Mouse (Mus musculus) cerebellum, adult 9-10 months (tissue): ENCODE measurements at regions not wholly inside any gene's neighbourhood (a gene's known extent, or its start where the extent isn't known, plus 50 kb on each side); places are given as distances from the start of the nearest gene placed in this dataset.

Source experiments
- DNase-seq: peaks from one replicate; pipeline ENCODE4 v3.0.0; 2022

DNA sequence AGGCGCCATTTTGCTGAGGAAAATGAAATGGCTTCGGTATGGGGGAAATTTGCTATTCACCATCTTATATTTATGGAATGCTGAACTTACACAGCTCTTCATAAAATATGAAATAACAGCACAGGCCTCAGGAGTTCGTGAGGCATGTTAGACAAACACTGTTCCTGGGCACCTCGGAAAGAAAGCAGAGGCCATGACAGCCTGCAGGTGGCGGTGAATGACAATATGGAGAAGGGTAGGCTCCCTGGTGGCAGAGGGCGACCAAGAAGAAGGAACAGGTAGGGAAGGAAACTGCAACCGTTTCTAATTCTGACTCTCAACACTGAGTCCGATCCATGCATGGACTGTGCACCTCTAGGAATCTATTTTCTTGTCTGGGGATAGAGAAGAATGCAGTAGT, 553.6 kb upstream of the Tmpo start:
- no peak for DNase-seq

- no peak for DNase-seq
Measured at GRCm38 (mm10) chr10:91732007-91732589, 551.0 kb upstream of the Tmpo start.

DNA sequence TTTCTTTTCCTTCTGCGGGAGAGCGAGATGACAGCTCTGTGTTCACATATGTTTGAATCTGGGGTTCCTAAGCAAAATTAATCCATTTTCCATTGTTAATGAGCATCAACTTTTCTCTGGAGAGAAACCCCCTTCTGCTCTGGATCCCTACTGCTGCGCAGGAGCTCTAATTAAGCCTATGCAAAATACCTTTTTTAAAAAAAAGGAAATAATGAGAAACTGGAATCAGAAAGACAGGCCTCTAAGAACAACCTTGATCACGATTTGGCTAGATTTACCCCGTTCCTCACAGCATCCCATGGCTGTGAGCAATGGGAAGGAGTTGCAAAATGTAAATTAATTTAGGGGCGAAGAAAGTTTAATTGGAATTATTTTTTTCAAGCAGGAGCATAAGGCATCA, 548.9 kb upstream of the Tmpo start:
- no peak for DNase-seq

- peak; percentile 76 for DNase-seq
Measured at GRCm38 (mm10) chr10:91719561-91720371, 538.7 kb upstream of the Tmpo start.

DNA sequence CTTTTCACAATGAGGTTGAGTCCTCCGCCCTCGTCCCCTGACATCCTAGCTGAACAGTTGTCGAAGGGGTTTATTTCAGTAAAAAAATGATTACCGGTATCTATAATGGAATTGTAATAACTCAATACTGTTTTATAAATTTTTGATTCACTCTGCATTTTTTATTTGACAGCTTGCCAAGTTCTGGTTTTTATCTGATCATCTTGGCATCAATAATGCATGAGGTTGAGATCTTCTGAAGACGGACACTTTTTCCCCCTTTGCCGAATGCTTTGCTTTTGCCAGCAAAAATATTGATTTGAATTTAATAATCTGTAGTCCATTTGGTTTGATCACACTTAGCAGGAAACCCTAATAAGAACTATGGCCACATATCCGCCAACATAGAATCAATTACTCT, 535.5 kb upstream of the Tmpo start:
- DNase-seq, result no peak

GRCm38 (mm10) chr10:91714648-91715047, 533.5 kb upstream of the Tmpo start:
- DNase-seq, result no peak

DNA sequence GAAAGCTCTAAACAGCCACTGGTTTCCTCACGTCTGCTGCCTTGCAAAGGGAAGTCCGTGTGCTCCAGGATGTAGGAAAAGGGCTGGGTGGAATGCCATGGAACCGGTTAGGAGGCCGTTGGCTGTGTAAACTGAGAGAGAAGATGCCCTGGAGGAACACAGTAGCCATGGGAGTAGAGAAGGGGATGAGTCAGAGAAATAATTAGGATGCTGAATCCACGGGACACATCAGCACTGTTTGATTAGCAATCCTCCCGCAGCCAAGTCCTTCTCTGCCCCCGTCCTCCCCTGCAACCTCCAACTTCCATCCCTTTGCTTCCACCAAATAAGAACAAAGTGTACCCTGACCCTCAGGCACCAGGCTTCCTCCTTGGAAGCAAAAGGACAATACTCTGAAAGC, 532.4 kb upstream of the Tmpo start:
- DNase-seq, result no peak

GRCm38 (mm10) chr10:91706816-91707215, 525.7 kb upstream of the Tmpo start:
- DNase-seq, result no peak

DNA sequence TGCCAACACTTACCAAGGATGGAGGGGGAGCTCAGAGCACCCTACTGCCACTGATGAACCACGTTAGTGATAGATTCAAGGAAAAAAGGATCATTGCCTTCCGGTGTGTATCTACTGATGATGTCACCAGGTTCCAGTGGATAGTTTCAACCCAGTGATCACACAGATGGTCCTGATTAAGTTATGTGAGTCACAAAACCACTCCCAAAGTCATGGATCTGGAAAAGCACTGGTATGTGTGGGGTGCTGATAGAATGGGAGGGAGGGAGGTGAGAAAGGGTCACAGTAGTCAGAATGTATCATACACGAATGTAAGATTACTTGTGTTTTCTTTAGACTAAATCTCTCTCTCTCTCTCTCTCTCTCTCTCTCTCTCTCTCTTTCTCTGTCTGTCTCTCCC, 523.6 kb upstream of the Tmpo start:
- no peak for DNase-seq

DNA sequence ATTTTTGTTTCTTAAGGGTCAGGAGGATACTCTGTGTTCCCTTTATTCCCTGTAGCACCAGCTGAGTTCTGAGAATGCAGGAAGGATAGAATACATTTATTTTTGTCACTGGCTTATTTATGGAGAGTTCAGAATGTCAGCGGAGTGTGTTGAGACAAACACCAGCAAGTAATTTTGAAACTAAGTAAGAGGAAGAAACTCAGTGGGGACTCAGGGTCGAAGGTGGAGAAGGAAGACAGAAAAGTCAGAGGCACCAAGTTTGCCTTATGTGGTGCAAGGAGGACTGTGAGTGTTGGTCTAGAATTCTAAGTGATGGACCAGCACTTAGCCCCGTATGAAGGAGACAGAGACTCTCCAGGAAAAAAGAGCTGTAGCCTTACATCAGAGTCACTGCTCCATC, 520.7 kb upstream of the Tmpo start:
- DNase-seq, result no peak

- no peak for DNase-seq
Measured at GRCm38 (mm10) chr10:91686082-91686618, 505.0 kb upstream of the Tmpo start.

DNA sequence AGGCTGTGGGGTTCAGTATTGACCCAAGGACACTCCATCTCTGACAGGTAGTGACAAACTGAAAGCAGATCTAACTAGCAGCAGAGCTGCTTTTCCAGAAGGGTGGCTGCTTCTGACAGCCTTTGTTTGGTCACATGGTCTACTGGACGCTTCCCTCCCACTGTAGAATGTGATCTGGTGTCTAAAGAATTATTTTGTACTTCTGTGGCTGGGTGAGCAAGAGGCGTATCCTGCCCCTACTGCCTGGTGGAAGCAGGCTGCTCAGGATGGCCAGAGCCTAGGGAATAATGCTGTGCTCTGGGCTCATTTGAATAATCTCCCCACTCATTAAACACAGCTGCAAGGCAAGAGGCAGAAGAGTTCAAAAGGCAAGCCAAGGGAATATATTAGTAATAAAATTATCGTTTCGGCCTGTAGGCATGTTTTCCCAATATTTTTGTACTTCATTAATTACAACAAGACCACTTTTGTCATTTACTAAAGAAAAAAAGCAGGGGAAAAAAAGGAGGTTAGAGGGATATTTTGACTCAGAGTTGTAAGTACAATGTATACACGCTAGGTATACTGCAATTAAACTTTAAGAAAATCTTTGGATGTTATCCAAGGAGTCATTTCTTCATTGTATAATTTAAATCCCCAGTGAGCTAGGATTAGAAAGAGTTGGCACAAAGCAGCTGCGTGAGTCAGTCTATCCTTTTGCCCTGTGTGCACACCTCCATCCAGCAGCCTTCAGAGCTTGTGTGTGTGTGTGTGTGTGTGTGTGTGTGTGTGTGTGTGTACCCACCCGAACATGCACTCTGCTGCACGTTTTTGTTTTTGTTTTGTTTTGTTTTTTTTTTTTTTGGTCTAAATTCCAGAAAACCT, 504.3 kb upstream of the Tmpo start:
- DNase-seq, result no peak

GRCm38 (mm10) chr10:91679641-91680040, 498.5 kb upstream of the Tmpo start:
- no peak for DNase-seq

GRCm38 (mm10) chr10:91637911-91638310, 456.8 kb upstream of the Tmpo start:
- DNase-seq, result no peak

- no peak for DNase-seq
Measured at GRCm38 (mm10) chr10:91628672-91629071, 447.6 kb upstream of the Tmpo start.

DNA sequence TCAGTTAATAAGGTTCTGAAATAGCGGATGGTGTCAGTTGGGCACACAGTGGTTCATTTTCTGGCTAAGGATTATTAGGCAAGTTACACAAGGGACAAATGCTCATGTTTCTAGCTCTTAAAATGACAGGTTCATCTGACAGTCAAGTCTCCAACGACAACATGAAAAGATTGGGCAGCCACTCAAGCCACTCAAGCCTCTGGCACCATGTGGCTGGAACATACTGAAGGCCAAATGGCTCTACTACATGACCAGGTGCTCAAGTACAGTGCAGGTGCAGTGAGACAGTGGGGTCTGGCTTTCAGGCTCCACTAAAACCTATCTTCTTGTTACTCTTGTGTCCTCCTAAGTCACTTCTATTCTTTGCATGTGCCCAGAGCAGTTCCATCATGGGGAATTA, 441.2 kb upstream of the Tmpo start:
- DNase-seq, result no peak

DNA sequence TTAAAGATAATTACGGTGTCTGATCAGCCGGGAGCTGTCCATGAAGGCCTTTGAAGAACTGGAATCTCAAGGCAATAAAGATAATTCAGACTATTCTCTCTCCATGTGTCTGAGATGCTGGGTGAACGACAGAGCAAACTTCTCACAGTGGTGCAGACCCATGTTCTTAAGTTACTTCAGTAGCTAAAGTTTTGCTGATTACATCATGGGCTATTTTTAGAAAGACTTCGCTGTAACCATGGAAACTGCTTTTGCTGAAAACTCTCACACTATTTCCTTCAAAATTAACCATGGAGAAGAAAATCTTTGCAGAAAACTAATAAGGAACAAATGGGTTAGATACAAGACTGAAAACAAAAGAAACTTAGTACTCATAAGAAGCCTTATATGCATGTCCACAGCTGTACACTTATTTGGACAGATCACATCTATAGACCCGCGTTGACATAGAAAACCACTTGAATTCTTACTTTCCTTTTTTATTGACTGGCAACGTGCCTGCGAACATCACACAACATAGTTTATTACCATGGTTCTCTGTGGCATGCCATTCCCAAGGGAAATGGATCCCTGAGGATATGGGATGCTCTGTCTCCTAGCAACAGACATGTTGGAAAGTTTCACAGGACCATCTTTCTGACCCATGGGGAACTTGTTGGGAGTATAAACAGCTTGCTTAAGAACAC, 432.8 kb upstream of the Tmpo start:
- no peak for DNase-seq

DNA sequence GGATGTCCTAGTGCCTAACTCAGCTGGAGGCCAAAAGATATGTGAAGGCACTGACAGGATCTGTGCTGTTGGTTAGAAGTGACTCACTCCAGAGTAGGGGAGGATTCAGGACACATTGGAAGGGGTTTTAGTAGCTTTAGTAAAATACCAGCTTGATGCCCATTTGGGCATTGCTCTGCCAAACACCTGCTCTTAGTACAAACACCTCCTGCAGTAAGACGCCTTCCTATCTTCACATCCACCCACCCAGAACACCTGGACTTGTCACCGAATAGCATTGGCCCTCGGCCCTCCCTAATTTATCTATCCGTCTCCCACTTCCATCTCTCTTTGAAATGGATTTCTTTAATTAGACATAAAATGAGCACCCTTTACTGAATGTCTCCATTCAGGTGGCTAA, 430.9 kb upstream of the Tmpo start:
- DNase-seq, result no peak

- no peak for DNase-seq
Measured at GRCm38 (mm10) chr10:91594891-91595290, 413.8 kb upstream of the Tmpo start.

GRCm38 (mm10) chr10:91593378-91593777, 412.3 kb upstream of the Tmpo start:
- DNase-seq, result no peak

- DNase-seq, result no peak
Measured at GRCm38 (mm10) chr10:91591845-91592244, 410.7 kb upstream of the Tmpo start.

DNA sequence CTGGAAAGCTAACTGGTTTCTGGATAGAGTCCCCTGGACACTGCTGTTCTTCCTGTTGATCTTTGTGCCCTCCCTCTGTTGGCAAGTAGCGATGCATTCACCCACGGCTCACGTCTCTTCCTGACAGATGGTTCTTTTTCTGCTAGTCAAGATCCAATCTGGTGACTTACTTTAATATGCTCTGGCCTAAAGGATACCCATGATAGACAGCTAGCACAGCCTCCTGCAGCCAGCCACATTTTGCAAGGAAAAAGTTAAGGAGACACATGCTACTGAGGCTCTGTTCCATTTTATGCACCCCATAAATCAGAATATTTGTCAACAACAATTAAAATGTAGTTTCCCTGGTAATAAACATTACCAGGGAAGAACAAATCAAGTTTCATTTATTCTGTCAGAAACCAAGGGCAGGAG, 410.3 kb upstream of the Tmpo start:
- DNase-seq, result peak; percentile 43

DNA sequence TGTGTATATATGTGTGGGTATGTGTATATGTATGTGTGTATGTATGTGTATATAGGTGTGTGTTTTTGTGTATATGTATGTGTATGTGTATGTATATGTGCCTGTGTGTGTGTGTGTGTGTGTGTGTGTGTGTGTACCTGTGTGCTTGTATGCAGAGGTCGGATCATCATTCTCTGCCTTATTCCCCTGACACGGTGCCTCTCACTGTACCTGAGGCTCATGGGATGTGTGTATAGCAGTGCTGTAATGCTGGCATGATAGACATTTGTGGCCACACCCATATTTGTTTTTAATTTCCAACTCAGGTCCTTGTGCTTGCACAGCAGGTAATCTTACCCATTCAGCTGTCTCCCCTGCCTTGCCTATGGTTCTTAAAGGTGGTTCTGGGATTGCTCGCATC, 402.1 kb upstream of the Tmpo start:
- DNase-seq, result no peak
